Comparison of ENCODE assay signal across 23 mouse cellular contexts in the genomic region with DNA sequence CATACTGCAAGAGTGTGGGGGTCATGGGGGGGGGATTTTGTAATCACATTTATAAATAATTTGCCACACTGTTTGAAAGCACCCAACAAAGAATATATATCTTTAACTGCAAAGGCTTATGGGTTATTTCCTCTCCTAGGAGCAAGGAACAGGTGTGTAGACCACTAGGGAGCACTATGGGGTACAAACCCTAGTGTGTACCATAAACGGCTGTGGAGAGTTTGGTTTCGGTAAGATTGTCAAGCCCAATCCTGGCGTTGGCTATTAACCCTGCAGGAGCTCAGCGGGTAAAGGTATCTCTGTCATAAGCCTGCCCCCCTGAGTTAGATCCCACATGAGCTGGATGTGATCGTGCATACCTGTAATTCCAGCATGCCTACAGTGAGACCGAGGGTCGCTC.
"Had no signal": no experiment of that assay in that cellular context is flagged by ENCODE, and none has a peak within 500 bp of the region (broad histone marks: within the 10 kb centered on the region; RNA-seq: fewer than 3 reads in every experiment).

No protein-coding gene starts in this region.

- H3K9me3 ChIP-seq: heart, embryonic 13.5 days; heart, embryonic 15.5 days; hindbrain, embryonic 13.5 days; hindbrain, embryonic 15.5 days; limb, embryonic 13.5 days; limb, embryonic 15.5 days; liver, embryonic 12.5 days had no signal

- H3K4me1 ChIP-seq: heart, embryonic 15.5 days; hindbrain, embryonic 13.5 days; hindbrain, embryonic 15.5 days; limb, embryonic 13.5 days; limb, embryonic 15.5 days; liver, embryonic 12.5 days had no signal

- H3K9ac ChIP-seq: heart, embryonic 13.5 days; heart, embryonic 15.5 days; hindbrain, embryonic 13.5 days; hindbrain, embryonic 15.5 days; limb, embryonic 13.5 days; limb, embryonic 15.5 days; liver, embryonic 12.5 days; liver, embryonic 14.5 days had no signal

- H3K27me3 ChIP-seq: heart, embryonic 13.5 days; heart, embryonic 15.5 days; hindbrain, embryonic 13.5 days; hindbrain, embryonic 15.5 days; limb, embryonic 13.5 days; limb, embryonic 15.5 days; liver, embryonic 12.5 days had no signal

- H3K4me3 ChIP-seq: heart, adult 2 months; heart, embryonic 13.5 days; heart, embryonic 15.5 days; hindbrain, embryonic 13.5 days; hindbrain, embryonic 15.5 days; limb, embryonic 13.5 days; limb, embryonic 15.5 days; liver, embryonic 12.5 days had no signal

- H3K27ac ChIP-seq: heart, adult 2 months; heart, embryonic 13.5 days; heart, embryonic 15.5 days; hindbrain, embryonic 13.5 days; hindbrain, embryonic 15.5 days; hindbrain, postnatal 0 days; limb, embryonic 13.5 days; limb, embryonic 15.5 days; liver, embryonic 12.5 days; liver, embryonic 14.5 days had no signal

- H3K4me2 ChIP-seq: heart, embryonic 11.5 days; heart, embryonic 13.5 days; heart, embryonic 15.5 days; hindbrain, embryonic 13.5 days; hindbrain, embryonic 15.5 days; limb, embryonic 13.5 days; limb, embryonic 15.5 days; liver, embryonic 12.5 days had no signal

- H3K36me3 ChIP-seq: heart, embryonic 13.5 days; heart, embryonic 15.5 days; hindbrain, embryonic 13.5 days; hindbrain, embryonic 15.5 days; limb, embryonic 13.5 days; limb, embryonic 15.5 days; liver, embryonic 12.5 days had no signal

- DNase-seq: gastrocnemius, postnatal 14 days; gastrocnemius, postnatal 36 days; heart, adult 2 months; heart, postnatal 14 days; heart, postnatal 36 days; kidney, adult 11 months; kidney, adult 2 months; kidney, postnatal 14 days; kidney, postnatal 36 days; layer of hippocampus, adult 9-11 months; layer of hippocampus, postnatal 36 days; left cerebral cortex, postnatal 4 days had no signal

- ATAC-seq: hindbrain, postnatal 0 days; intestine, embryonic 16.5 days; liver, embryonic 12.5 days had no signal
